Mouse (Mus musculus) skeletal muscle tissue, adult 2 months (tissue): ENCODE data around the gene Phka2.

Experiments used
- DNase-seq: peaks from one replicate; pipeline ENCODE4 v3.0.0-alpha.2; 2012; ENCODE audit warnings: low read depth, low spot score

The Phka2 gene

DNA sequence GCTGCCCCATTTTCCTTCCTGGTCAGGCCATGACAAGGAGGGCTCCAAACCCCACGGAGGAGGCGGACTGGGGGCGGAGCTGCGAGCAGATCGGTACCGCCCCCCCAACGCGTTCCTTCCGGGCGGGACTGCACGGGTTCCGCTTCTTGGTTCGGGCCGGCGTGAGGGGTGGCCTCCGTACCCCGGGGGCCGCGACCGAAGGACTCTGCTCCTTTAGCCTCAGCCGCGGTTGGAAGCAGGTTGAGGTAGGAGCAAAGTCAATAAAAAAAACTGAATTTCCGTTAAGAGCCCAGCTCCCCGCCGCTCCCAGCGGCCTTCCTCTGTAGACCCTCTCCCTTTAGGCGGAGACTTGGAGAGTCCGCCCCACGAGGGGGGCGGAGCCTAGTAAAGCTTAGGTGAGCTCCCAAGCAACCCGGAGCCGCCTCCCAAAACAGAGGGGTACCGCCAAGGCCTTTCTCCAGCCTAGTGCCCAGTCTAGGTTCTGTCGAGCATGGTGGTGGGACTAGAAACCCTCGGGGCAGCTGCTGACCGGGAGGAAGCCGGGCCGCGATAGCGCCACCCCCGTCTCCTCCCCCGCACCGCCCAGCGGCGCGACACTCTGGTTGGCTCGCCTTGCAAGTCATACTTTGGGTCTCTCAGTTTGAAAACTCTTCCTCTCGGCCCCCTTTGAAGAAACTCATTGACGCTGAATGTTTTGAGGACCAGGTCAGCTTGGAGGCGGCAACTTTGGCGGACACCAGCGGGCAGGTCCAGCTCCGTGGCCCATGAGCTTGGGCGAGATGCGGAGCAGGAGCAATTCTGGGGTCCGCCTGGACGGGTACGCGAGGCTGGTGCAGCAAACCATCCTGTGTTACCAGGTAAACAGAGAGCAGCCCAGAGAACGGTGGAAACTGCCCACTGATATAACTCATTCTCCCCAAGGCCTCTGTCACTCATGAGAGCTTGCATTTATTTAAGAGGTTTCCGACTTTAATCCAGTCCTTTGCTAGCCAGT, at the start of gene Phka2:
Gene Phka2 (plus strand): TSS at position 119 of the 994 bp plus-strand sequence.
- DNase-seq, result peak; percentile 40

GRCm38 (mm10) chrX:160455686-160456085, 46.3 kb upstream of the Phka2 start:
- no peak for DNase-seq

GRCm38 (mm10) chrX:160471257-160471786, 30.6 kb upstream of the Phka2 start:
- DNase-seq, result no peak

GRCm38 (mm10) chrX:160489784-160490183, 12.2 kb upstream of the Phka2 start:
- no peak for DNase-seq

DNA sequence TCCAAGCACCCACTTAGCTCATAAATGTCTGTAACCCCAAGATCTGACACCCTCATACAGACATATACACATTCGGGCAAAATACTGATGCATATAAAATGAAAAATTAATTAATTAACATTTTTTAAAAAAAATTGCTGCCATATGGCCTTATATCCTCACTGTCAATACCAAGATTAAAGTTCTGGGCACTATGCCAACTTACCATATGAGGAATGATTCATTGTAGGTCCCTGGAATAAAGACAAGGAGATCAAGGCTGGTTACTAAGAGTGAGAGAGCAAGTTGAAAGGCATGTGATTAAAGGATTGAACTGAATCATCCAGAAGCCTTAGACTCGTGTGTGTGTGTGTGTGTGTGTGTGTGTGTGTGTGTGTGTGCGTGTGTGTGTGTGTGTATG, 7.6 kb upstream of the Phka2 start:
- no peak for DNase-seq

DNA sequence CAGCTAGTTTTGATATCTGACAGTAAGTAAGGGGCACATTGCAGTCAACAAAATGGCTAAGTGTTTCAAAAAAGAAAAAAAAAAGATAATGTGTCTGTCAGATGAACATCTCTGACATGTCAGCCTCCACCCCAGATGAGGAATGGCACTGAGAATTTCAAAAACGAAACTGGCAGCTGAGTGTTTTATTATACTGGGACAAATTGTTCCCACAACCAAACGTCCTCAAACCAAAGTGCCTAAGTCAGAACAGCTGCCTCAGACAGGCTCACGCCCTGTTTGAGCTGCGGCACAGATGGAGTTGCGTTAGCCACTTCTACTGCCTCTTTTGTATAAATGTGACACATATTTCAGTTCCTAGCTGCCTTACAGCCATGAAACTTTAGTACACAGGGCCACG, 7.0 kb upstream of the Phka2 start:
- DNase-seq, result no peak

- DNase-seq, result no peak
Observed at GRCm38 (mm10) chrX:160496473-160496872, 5.5 kb upstream of the Phka2 start.

DNA sequence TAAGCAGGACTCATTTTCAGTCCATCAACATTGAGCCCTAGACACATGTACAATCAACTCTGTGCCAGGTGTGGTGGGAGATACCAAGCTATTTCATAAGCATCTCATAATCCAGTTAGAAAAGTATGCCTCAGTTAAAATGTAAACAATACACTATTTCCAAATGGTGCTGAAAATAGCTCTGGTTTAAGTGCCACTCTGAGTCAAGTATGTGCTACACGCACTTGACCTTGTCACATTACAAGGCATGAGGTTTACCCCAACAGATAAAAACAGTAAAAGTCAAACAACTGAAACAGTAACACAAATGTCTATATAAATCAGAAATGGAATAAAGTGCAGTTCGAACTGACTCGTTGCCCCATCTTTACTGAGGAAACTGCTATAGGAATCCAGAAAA, 871 bp upstream of the Phka2 start:
- no peak for DNase-seq

GRCm38 (mm10) chrX:160501687-160502047, 299 bp upstream of the Phka2 start:
- no peak for DNase-seq

- DNase-seq, result no peak
Observed at GRCm38 (mm10) chrX:160509046-160509445, 7.1 kb downstream of the Phka2 start.

DNA sequence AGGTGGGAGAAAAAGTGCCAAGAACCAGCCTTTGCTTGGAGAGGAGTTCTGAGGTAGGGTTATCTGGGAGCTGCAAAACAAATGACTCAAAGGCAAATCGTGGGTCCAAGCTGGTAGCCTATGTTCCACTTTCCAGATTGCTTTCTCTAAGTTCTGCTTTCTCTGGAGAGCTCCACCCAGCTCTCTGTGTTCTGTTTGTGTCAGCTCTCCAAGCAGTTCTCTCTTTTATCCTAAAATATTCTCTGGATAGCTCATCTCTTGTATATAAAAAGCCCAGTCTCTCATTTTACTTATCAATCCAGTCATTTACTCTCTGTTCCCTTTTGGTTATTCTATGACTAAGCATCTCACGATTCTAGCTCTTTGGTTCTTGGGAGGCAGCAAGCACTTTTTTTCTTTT, 8.2 kb downstream of the Phka2 start:
- DNase-seq, result peak; percentile 25

DNA sequence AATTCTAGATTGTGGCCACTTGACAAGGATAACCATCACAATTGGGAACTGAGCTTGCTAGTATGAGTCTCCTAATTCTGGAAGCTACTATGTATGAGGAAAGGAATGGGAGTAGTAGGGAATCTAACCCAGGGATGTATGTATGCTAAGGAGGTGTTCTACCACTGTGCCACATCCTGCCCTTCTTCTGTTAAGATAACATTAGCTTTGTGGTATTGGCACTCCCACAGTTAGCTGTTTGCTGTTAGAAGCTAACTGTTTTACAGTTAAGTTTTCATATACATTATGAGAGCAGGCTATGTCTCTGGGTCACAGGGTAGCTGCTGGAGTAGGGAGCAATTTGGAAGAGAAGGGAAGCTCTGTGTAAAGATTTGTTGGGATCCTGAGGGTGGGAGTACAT, 14.1 kb downstream of the Phka2 start:
- DNase-seq, result no peak

DNA sequence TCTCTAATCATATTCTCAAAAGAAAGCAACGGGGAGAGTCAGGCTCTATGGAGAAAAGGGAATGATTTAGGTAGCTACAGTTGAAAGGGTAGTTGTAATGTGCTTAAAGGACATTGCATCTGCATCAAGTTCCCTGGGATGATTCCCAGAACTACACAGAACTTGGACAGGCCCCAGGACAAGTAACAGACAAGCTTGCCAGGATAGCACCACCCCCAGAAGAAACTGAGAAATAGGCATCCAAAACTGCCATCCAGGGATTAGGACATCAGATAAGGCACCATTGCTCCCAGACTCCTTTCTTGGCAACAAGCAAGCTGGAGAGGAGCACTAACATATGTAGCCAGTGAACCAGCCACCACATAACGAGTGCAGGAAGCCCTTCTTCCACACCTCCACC, 40.8 kb downstream of the Phka2 start:
- DNase-seq, result peak; percentile 0

- no peak for DNase-seq
Observed at GRCm38 (mm10) chrX:160548875-160549274, 46.9 kb downstream of the Phka2 start.

DNA sequence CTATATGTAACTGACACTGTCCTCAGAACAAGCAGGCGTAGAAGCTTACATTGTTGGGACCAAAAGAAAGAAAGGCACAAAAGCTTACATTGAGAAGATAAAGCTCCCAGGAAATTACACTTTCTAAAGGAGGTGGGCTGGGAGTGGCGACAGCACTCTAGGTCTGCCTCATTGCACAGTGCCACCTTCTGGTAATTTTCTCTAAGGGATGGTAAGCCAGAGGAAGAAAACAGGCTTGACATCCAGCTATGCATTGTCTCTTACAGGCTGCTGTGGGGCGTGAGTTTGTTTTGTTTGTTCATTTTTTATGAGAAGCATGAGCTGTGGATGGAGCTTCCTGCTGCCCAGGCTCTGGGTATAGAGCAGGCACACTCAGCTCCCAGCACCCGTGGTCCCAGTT, 50.1 kb downstream of the Phka2 start:
- no peak for DNase-seq

GRCm38 (mm10) chrX:160583589-160583988, 81.6 kb downstream of the Phka2 start:
- DNase-seq, result no peak

DNA sequence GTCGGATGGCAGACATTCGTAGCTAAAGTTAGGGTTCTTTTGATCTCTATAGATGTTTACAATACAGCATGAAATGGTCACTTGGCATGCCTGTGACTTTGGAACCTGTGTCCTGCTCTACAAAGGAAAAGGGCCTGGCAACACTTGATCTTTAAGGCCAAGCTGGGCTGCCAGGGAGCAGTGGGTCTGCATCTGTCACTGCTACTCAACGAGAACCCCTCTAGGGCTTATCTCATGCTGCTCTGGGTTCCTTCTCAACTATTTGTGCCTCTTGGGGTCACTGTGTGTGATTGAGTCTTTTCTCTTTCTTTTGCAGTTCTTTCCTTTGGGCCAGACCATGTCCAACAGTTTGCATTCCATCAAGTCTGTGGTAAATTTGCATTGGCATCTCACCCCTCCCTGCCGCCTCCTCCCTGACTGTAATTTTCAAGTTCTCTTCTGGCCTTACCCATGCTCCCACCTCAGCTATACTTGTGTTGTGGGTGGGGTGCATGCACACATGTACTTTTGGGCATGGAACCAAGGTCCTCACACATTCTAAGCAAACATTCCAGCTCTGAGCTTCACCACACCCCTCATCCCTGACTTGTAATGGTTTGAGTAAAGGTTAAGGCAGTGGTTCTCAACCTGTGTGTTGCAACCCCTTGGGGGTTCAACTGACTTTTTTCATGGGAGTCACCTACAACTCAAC, 82.3 kb downstream of the Phka2 start:
- DNase-seq, result no peak

DNA sequence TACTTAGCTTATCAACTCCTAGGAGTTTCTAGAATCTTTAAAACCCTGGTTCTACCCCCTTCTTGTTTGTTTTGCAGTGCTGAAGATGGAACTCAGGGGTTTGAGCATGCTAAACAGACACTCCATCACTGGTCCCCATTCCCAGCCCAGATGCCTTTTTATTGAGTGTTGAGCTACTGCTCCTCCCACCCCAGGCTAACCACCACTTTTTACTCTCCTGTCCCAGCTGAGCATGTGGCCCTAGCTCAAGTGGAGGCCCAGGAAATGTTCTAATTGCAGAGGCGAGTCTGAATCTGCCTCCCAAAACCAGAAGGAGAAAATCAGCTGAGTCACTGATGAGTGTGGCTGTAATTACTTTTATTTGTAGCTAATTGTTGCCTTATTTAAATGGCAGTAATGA, 83.1 kb downstream of the Phka2 start:
- DNase-seq, result no peak

GRCm38 (mm10) chrX:160588523-160588922, 86.6 kb downstream of the Phka2 start:
- no peak for DNase-seq

- no peak for DNase-seq
Observed at GRCm38 (mm10) chrX:160590147-160590546, 88.2 kb downstream of the Phka2 start.

DNA sequence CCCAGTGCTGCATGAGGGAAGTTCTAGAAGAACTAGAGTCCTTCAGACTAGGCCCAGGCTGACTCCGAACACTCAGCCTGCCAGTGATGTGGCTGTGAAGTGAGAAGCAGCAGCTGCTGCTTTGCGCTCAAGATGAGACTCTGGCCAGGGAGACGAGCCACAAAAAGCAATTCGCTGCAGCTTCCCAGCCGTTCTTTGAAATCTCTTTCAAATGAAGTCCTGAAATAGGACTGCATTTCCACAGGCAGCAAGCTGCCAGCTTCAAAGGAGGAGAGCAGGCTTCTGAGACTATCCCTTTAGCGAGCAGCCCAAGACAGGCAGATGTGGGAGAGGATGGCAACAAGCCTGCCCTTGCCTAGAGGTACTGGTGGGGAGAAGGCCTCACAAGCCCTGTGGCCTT, 91.0 kb downstream of the Phka2 start:
- no peak for DNase-seq

DNA sequence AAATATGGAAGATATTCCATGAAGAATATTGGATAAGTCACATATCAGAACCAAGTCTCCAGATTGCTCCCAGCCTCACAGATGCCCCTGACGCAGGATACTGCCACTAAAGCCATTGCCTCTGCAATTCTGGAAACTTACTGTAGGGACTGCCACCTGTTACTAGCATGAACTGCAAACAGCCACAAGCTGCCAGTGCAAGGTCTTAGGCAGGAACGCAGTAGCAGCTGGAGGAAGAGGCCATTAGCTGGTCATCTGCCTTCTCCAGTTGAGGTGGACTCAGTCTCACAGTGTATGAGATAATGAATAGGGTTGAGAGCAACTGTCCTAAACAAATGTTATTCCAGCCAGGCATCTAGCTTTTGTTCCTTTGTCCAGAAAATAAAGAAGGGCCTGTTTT, 96.1 kb downstream of the Phka2 start:
- no peak for DNase-seq
